Mouse (Mus musculus): ENCODE measurements around the gene Pheta2.

- TF ChIP-seq CTCF (IDR thresholded peaks at IDR 0.05; ENCODE audit: low read depth, low read length), result no peak
- TF ChIP-seq GATA1 (IDR thresholded peaks at IDR 0.05; ENCODE audit: borderline replicate concordance, low read length), result no peak
- TF ChIP-seq TAL1 (conservative IDR thresholded peaks at IDR 0.05; ENCODE audit: low read depth, low read length), result no peak
- TF ChIP-seq POLR2AphosphoS5 (IDR thresholded peaks at IDR 0.05; ENCODE audit: insufficient replicate concordance, low read depth, low read length), result no peak
- TF ChIP-seq GATA2 (IDR thresholded peaks at IDR 0.05; ENCODE audit: borderline replicate concordance, low read depth, low read length), result no peak
These were observed 41.9 kb downstream of the Pheta2 start for GRCm38 (mm10) chr15:82380714-82381062.

Data from G1E (cell line).